Mouse (Mus musculus) T-helper 17 cell (primary cell): ENCODE measurements around the gene Lamtor4.

ENCODE experiments used
- in situ Hi-C, 2 experiments: fragments of 300-600 bp; cut with MboI, MseI; formaldehyde crosslinking; loops; 1 replicate in 1 of 2; 2 replicates in 1 of 2; pipeline ENCODE4 v1.15.1; 2025; ENCODE audit warnings: high pct_unique_total_duplicates in 2 of 2

Lamtor4 gene

DNA sequence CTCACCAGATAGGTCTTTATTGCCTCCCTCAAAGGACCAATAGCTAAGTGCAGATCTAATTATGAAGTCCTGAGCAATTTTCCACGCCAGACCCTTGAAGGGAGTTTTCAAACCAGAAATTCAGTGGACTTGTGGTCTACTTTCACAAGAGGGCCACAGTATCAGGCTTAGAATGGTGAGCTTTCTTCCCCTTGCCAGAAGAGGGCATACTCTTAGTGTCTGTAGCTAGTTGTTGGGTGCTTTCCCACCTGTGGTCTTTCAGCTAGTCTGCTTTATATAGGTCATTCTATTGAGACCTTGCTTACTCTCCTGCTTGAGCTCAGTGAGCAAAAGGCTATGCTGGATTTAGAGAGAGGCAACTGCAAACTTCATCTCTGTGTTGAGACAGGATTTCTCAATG, 28.3 kb downstream of the Lamtor4 start:
- in situ Hi-C loops, result loop anchor here in 1 of 2 experiments (10.0 kb wide), 1 partner anchor 371 kb away; no protein-coding TSS in a partner anchor

DNA sequence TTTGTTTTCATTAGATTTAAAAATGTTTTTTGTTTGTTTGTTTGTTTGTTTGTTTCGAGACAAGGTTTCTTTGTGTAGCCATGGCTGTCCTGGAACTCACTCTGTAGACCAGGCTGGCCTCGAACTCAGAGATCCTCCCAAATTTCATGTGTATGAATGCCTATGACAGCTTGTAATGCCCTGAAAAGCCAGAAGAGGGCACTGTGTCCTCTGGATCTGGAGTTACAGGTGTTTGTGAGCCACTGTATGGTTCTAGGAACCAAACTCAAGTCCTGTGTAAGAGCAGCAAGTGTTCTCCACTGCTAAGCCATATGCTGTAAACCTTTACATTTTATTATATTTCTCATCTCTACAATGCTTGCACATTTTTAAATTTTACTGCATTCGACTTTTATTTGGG, 32.6 kb downstream of the Lamtor4 start:
- in situ Hi-C loops, result loop anchor here in 1 of 2 experiments (10.0 kb wide), 1 partner anchor 367 kb away; no protein-coding TSS in a partner anchor

DNA sequence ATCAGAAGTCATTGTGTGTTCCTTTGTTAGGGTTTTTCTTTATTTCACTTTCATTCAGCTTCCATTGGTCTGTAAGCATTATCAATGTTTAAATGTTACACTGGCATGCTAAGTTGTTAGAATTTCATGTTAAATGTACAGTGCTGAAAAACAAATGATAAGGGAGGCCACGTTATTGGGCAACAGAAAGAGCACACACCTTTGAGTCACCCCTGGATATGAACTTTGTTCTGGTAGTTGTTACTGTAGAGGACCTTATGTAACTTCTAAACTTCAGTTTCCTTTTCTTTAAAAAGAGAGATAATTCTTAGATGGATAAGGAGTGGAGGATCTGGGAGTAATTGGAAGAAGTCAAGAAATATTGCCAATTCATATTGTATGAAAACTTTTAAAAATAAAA, 36.4 kb downstream of the Lamtor4 start:
- in situ Hi-C loops, result no loop called here

DNA sequence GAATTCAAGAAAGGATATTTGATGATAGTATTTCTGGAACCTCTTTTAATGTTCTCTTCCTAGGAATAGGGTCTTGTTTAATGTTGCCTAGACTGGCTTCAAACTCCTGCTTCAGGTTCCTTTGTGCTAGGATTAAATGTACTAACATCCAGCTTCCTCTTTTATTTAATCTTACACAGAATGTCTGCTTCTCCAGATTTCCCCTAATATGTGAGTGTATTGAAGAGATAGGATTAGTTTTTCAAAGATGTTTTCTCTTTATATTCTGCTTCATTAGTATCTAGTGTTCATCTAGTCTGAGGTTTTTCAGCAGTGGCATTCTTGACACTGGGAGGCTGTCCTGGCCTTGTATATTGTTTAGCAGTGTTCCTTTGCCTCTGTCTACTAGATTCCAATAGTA, 38.9 kb downstream of the Lamtor4 start:
- in situ Hi-C loops, result no loop called here

DNA sequence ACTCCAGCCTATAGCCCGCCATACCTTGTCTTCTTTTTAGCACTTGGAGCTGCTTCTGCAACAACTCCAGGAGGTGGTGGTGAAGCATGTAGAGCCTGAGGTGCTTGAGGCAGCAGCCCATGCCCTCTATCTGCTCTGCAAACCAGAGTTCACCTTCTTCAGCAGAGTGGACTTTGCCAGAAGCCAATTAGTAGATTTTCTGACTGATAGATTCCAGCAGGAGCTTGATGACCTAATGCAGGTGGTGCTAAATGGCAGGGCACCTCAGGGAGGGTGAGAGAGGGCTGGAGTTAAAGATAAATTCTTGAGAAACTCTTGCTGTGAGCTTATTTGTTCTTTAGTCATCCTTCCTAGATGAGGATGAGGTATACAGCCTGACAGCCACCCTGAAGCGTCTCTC, 44.3 kb downstream of the Lamtor4 start:
- in situ Hi-C loops, result no loop called here
